Mouse (Mus musculus) monocyte, adult 59 days (primary cell): ENCODE measurements around the gene Misp. TPM values are rescaled to one million over a fixed set of nuclear protein-coding genes. Genes with fewer than 3 reads are reported as not detected.

ENCODE experiments used
- total RNA-seq, 2 experiments: library from RNA; stranded (reverse); gene quantifications; one replicate each; pipeline ENCODE4 v1.2.4; 2023

Misp gene
- under 1 TPM in 1 of 2 experiments, not detected in 1; 0.49 TPM for total RNA-seq

GRCm38 (mm10) chr10:79820782-79821181, at the start of gene Misp:
Gene Misp (plus strand): TSS chr10:79820989.

GRCm38 (mm10) chr10:79777103-79777531, 43.7 kb upstream of the Misp start, which contains the start of gene Fstl3:
Gene Fstl3 (plus strand): TSS chr10:79777272.

DNA sequence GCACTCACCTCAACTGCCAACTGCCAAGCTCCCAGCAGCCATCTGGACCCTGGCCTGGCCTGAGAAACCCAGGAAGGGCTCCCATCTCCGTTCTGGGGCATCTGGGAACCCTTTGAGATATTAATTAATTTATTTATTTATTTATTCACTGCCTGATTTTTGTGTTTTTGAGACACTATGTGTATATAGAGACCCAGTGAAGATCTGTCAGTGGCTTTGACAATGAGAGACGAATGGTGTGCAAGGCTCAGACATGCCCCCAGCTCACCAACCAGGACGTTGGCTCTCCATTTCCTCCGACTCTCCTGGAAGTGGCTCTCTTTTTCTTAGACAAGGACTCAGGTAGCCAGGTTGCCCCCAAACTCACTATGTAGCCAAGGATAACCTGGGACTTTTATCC, 29.9 kb upstream of the Misp start, which contains the start of gene Prss57:
Gene Prss57, minus strand, starts transcription at position 101 of the 400 bp plus-strand sequence.

GRCm38 (mm10) chr10:79793051-79793737, 27.6 kb upstream of the Misp start, which contains the start of gene Palm:
Gene Palm (plus strand): TSS chr10:79793572.

DNA sequence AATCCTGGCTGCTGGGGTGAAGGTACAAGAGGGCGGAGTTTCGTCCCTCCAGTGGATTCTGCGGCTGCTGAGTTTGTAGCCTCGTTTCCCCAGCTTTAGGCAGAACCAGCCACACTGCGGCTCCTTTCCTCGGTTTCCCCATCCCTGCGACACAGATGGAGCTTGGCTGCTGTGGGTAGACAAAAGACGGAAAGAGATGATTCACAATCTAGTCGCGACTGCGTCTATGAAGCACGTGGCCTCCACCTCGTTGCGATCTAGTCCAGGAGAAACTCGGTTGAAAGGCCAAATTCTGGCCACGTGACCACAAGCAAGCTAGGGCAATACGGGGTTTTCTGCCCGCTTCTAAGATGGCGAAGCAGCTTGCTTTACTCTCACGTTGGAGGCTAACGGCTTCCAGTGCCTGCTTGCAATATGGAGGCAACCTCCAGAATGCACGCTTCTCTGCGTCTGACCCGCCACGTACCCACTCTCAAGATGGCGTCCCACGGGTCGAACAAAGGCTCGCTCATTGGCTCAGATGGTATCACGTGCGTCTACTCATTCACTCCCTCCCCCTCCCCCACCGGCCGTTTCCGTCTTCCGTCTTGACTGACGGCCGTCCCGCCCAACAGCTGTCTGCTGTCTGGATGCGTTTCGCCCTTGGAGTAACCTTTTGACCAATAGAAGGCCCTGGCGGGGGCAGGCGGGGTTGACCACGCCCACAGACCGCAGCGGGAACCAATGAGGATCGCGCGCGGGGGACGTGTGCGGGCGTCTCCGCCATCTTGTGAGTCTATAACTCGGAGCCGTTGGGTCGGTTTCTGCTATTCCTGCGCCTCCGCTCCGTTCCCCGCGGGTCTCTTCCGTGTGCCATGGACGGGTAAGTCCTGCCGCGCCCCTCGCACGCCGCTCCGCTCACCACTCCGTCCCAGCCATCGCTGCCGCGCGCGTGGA, 33.3 kb downstream of the Misp start, which contains the start of gene Ptbp1:
Gene Ptbp1, plus strand, starts transcription at position 568 of the 936 bp plus-strand sequence.

GRCm38 (mm10) chr10:79874290-79874862, 53.6 kb downstream of the Misp start, which contains the start of the genes Prtn3 and Plppr3:
Gene Prtn3 (plus strand): TSS chr10:79874476.
Gene Plppr3 (minus strand): TSS chr10:79874634.

Other genes with a start within 250 kb of the Misp start
- not detected for gene Theg, start 233.7 kb upstream of the Misp start, total RNA-seq
- gene C2cd4c, start 207.0 kb upstream of the Misp start, total RNA-seq, result not detected
- gene Shc2, start 183.1 kb upstream of the Misp start, total RNA-seq, result not detected
- gene Odf3l2, start 175.3 kb upstream of the Misp start, total RNA-seq, result not detected
- not detected for gene Madcam1, start 156.4 kb upstream of the Misp start, total RNA-seq
- gene Tpgs1, start 151.6 kb upstream of the Misp start, total RNA-seq, result 10 to 100 TPM; 29.6 to 35.8 TPM
- 10 to 100 TPM; 64.7 to 68.6 TPM for gene Cdc34, start 138.8 kb upstream of the Misp start, total RNA-seq
- 1 to 10 TPM; 2.3 to 2.7 TPM for gene Gzmm, start 132.0 kb upstream of the Misp start, total RNA-seq
- gene Bsg, start 116.5 kb upstream of the Misp start, total RNA-seq, result 100 to 1,000 TPM; 153 to 156 TPM
- under 1 TPM in 1 of 2 experiments, not detected in 1; 0.16 TPM for gene Hcn2, start 104.4 kb upstream of the Misp start, total RNA-seq
- 10 to 100 TPM; 29.0 to 32.2 TPM for gene Polrmt, start 74.4 kb upstream of the Misp start, total RNA-seq
- gene Fgf22, start 65.9 kb upstream of the Misp start, total RNA-seq, result not detected
- gene Rnf126, start 54.0 kb upstream of the Misp start, total RNA-seq, result 10 to 100 TPM; 42.3 to 43.1 TPM
- 1 to 10 TPM; 1.2 to 2.2 TPM for gene Fstl3, start 43.7 kb upstream of the Misp start, total RNA-seq
- not detected for gene Prss57, start 30.0 kb upstream of the Misp start, total RNA-seq
- gene Palm, start 27.4 kb upstream of the Misp start, total RNA-seq, result 10 to 100 TPM; 70.2 to 73.6 TPM
- gene Ptbp1, start 33.4 kb downstream of the Misp start, total RNA-seq, result 100 to 1,000 TPM; 308 to 311 TPM
- gene Prtn3, start 53.5 kb downstream of the Misp start, total RNA-seq, result 10 to 100 TPM in 1 of 2 experiments, 1 to 10 TPM in 1; 4.9 to 13.3 TPM
- gene Plppr3, start 53.6 kb downstream of the Misp start, total RNA-seq, result 1 to 10 TPM; 1.5 to 5.6 TPM
- gene Elane, start 65.3 kb downstream of the Misp start, total RNA-seq, result 1 to 10 TPM; 1.4 to 1.7 TPM
- gene Cfd, start 69.9 kb downstream of the Misp start, total RNA-seq, result not detected
- 10 to 100 TPM; 33.8 to 45.6 TPM for gene Med16, start 87.9 kb downstream of the Misp start, total RNA-seq
- not detected for gene Gm26602, start 89.9 kb downstream of the Misp start, total RNA-seq
- 1 to 10 TPM; 1.1 to 1.5 TPM for gene Kiss1r, start 96.0 kb downstream of the Misp start, total RNA-seq
- gene R3hdm4, start 100.2 kb downstream of the Misp start, total RNA-seq, result 100 to 1,000 TPM; 103 to 108 TPM
- gene Arid3a, start 106.1 kb downstream of the Misp start, total RNA-seq, result 10 to 100 TPM; 72.0 to 93.0 TPM
- 10 to 100 TPM; 14.9 to 15.3 TPM for gene Wdr18, start 139.2 kb downstream of the Misp start, total RNA-seq
- not detected for gene Grin3b, start 149.7 kb downstream of the Misp start, total RNA-seq
- gene Tmem259, start 163.3 kb downstream of the Misp start, total RNA-seq, result 100 to 1,000 TPM; 159 to 170 TPM
- 100 to 1,000 TPM; 264 to 285 TPM for gene Cnn2, start 167.6 kb downstream of the Misp start, total RNA-seq
- gene Abca7, start 175.5 kb downstream of the Misp start, total RNA-seq, result 100 to 1,000 TPM; 123 to 126 TPM
- gene Arhgap45, start 195.7 kb downstream of the Misp start, total RNA-seq, result 100 to 1,000 TPM; 445 to 469 TPM
- gene Polr2e, start 218.8 kb downstream of the Misp start, total RNA-seq, result 10 to 100 TPM; 70.3 to 88.5 TPM
- 100 to 1,000 TPM; 295 to 325 TPM for gene Gpx4, start 226.2 kb downstream of the Misp start, total RNA-seq